Mouse (Mus musculus) MEL (cell line): ENCODE measurements around the gene Prkch.

Experiments used
- BHLHE40 ChIP-seq: IDR thresholded peaks from 2 replicates; pipeline ENCODE4 v1.6.1; 2012; ENCODE audit warnings: low read depth, mild to moderate bottlenecking, inconsistent platforms, low read length, improper control_type of control experiment, borderline replicate concordance
- CHD1 ChIP-seq: IDR thresholded peaks from 2 replicates; pipeline ENCODE4 v1.6.1; 2012; ENCODE audit warnings: low read depth, mild to moderate bottlenecking, inconsistent platforms, low read length, improper control_type of control experiment
- CTCF ChIP-seq, 3 experiments: IDR thresholded peaks in 2 of 3; conservative IDR thresholded peaks in 1 of 3; 2 replicates each; pipeline ENCODE4 v1.5.1; 2011 to 2012; ENCODE audit warnings: low read length in 3 of 3, low read depth in 2 of 3, mild to moderate bottlenecking in 2 of 3, improper control_type of control experiment in 1 of 3, inconsistent platforms in 1 of 3, mixed read lengths in 1 of 3, moderate library complexity in 1 of 3; ENCODE audit not compliant: control insufficient read depth in 1 of 3, insufficient read depth in 1 of 3, poor library complexity in 1 of 3, severe bottlenecking in 1 of 3
- E2F4 ChIP-seq: IDR thresholded peaks from 2 replicates; pipeline ENCODE4 v1.6.1; 2011; ENCODE audit warnings: low read depth, low read length, improper control_type of control experiment, borderline replicate concordance
- JUND ChIP-seq: IDR thresholded peaks from 2 replicates; pipeline ENCODE4 v1.6.1; 2011; ENCODE audit warnings: low read depth, mild to moderate bottlenecking, improper control_type of control experiment, low read length
- MEF2A ChIP-seq: IDR thresholded peaks from 2 replicates; pipeline ENCODE4 v1.6.1; 2014; ENCODE audit warnings: low read depth, mild to moderate bottlenecking, inconsistent platforms, low read length, improper control_type of control experiment; ENCODE audit not compliant: poor library complexity, insufficient replicate concordance, severe bottlenecking; ENCODE audit errors: extremely low read depth
- POLR2A ChIP-seq, 2 experiments: IDR thresholded peaks; 2 replicates each; pipeline ENCODE4 v1.6.1; 2011 to 2012; ENCODE audit warnings: low read length in 2 of 2, mild to moderate bottlenecking in 2 of 2, control low read depth in 1 of 2, improper control_type of control experiment in 1 of 2, low read depth in 1 of 2, moderate library complexity in 1 of 2; ENCODE audit not compliant: control insufficient read depth in 1 of 2, insufficient read depth in 1 of 2, poor library complexity in 1 of 2
- TBP ChIP-seq: IDR thresholded peaks from 2 replicates; pipeline ENCODE4 v1.8.0; 2011; ENCODE audit warnings: low read depth, low read length, improper control_type of control experiment

DNA sequence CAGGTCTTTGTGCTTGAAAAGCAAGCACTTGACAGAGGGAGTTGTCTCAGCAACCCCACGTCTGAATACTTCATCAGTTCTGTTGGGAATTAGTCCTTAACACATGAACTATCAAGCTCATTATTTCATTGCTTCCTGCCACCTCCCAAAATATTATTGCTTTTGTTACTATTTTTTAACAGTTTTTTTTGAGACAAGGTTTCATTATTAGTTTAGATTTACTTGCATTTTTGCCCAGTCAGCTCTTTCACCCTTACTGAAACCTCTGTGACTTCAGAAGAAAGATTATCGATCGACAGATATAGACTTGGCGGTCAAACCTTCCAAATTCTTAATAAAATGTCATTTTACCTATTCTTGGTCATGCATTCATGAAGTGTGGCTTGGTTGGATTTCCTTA, 219.3 kb downstream of the Prkch start:
- TF ChIP-seq CHD1 (no peak), CTCF (IDR thresholded peaks at IDR 0.05 in 2 of 3, conservative IDR thresholded peaks at IDR 0.05 in 1 of 3; ENCODE audit: control insufficient read depth in 1 of 3, insufficient read depth in 1 of 3, low read depth in 2 of 3, low read length in 3 of 3, poor library complexity in 1 of 3, severe bottlenecking in 1 of 3) (no peak), E2F4 (no peak), BHLHE40 (no peak), TBP (no peak), MEF2A (no peak), JUND (no peak), POLR2A (IDR thresholded peaks at IDR 0.05; ENCODE audit: control insufficient read depth in 1 of 2, insufficient read depth in 1 of 2, low read depth in 1 of 2, low read length in 2 of 2, poor library complexity in 1 of 2) (no peak)
